Mouse (Mus musculus) ES-E14 (cell line): ENCODE measurements around the gene Zfp54. TPM values are rescaled to one million over a fixed set of nuclear protein-coding genes. Genes with fewer than 3 reads are reported as not detected.
"Not testable (repeated sequence)": the region's sequence is repeated elsewhere in the genome, so short reads cannot be mapped to it uniquely, and the experiment has no call there.

ENCODE experiments used
- DNase-seq: peaks from one replicate; pipeline ENCODE4 v3.0.0-alpha.2; 2013; ENCODE audit warnings: low read depth, low spot score
- H3K27ac ChIP-seq: 2 replicates; pipeline ENCODE4 v1.5.1; 2012; ENCODE audit warnings: low read depth, mild to moderate bottlenecking, low read length, moderate library complexity, mixed read lengths; ENCODE audit not compliant: poor library complexity, insufficient read depth, severe bottlenecking
- H3K36me3 ChIP-seq: 2 replicates; pipeline ENCODE4 v1.6.1; 2012; ENCODE audit warnings: mild to moderate bottlenecking, low read length, moderate library complexity, mixed read lengths; ENCODE audit not compliant: control insufficient read depth, poor library complexity, insufficient read depth, severe bottlenecking
- H3K4me1 ChIP-seq, 2 experiments: fragments of 150-350 bp in 1 of 2; sonication (generic) in 1 of 2; 2 replicates each; pipeline ENCODE4 v1.6.1; 2012; ENCODE audit warnings: low read length in 2 of 2, mild to moderate bottlenecking in 1 of 2, mixed read lengths in 1 of 2; ENCODE audit not compliant: control insufficient read depth in 2 of 2, insufficient read depth in 2 of 2, poor library complexity in 1 of 2
- H3K4me3 ChIP-seq, 2 experiments: fragments of 150-350 bp in 1 of 2; sonication (generic) in 1 of 2; 2 replicates each; pipeline ENCODE4 v1.5.1; 2012; ENCODE audit warnings: low read length in 2 of 2, low read depth in 1 of 2, mild to moderate bottlenecking in 1 of 2, mixed read lengths in 1 of 2; ENCODE audit not compliant: insufficient read depth in 1 of 2, poor library complexity in 1 of 2, severe bottlenecking in 1 of 2
- H3K9ac ChIP-seq: 2 replicates; pipeline ENCODE4 v1.6.1; 2012; ENCODE audit warnings: low read depth, mild to moderate bottlenecking, low read length, mixed read lengths; ENCODE audit not compliant: poor library complexity, insufficient read depth, severe bottlenecking
- H3K9me3 ChIP-seq: fragments of 150-350 bp; sonication (generic); 2 replicates; pipeline ENCODE4 v1.6.1; 2012; ENCODE audit warnings: low read depth, mild to moderate bottlenecking, low read length; ENCODE audit not compliant: control insufficient read depth, insufficient read depth
- CHD2 ChIP-seq: IDR thresholded peaks from 2 replicates; pipeline ENCODE4 v1.6.1; 2014; ENCODE audit warnings: mild to moderate bottlenecking, low read depth, low read length, inconsistent platforms
- MAFK ChIP-seq: IDR thresholded peaks from 2 replicates; pipeline ENCODE4 v1.6.1; 2014; ENCODE audit warnings: mild to moderate bottlenecking, low read depth, low read length, inconsistent platforms; ENCODE audit not compliant: insufficient read depth
- ZC3H11A ChIP-seq: IDR thresholded peaks from 2 replicates; pipeline ENCODE4 v1.6.1; 2012; ENCODE audit warnings: low read depth, mild to moderate bottlenecking, inconsistent platforms, low read length, borderline replicate concordance
- in situ Hi-C, 2 experiments: fragments of 600-800 bp; cut with MboI; formaldehyde crosslinking; loops; one replicate each; pipeline ENCODE4 v1.15.1; 2025; ENCODE audit warnings: low sequenced_read_pairs in 2 of 2, inconsistent platforms in 1 of 2; ENCODE audit not compliant: unreplicated experiment in 2 of 2
- total RNA-seq: library from RNA; depleted of rRNA; stranded (reverse); fragments of 300-350 nt; gene quantifications from 2 replicates; pipeline ENCODE4 v1.2.3, GENCODE M21; 2012

Gene Zfp54
- total RNA-seq, 1 experiment, result 3.3 TPM

- no peak for TF ChIP-seq CHD2
- TF ChIP-seq ZC3H11A, result no peak
- Histone ChIP-seq H3K36me3 (no peaks in the 10 kb centered on the region), H3K4me3 (no peak overlapping the region), H3K9me3 (no peaks in the 10 kb centered on the region), H3K9ac (no peak overlapping the region), H3K4me1 (peaks cover 2 to 5% of the 10 kb centered on the region in 2 experiments; a peak in 2 of 4 replicates), H3K27ac (peak overlapping the region; percentile 18; the same call in 1 of the 2 replicates)
- in situ Hi-C loops, result no loop called here
- no peak for DNase-seq
Measured at GRCm38 (mm10) chr17:21472653-21473307, 49.8 kb downstream of the Zfp54 start.

- Histone ChIP-seq H3K4me1 (peaks cover 5% of the 10 kb centered on the region in 2 experiments; a peak in 2 of 4 replicates), H3K27ac (peak overlapping the region; percentile 54), H3K36me3 (no peaks in the 10 kb centered on the region), H3K4me3 (no peak overlapping the region), H3K9me3 (no peaks in the 10 kb centered on the region), H3K9ac (no peak overlapping the region)
- peak; percentile 20 for DNase-seq
- TF ChIP-seq MAFK (no peak), CHD2 (peak; percentile 64; the same call in 1 of the 2 replicates)
- in situ Hi-C loops, result no loop called here
Measured at GRCm38 (mm10) chr17:21473362-21474190, 50.5 kb downstream of the Zfp54 start.

- DNase-seq, H3K9me3 ChIP-seq, H3K4me3 ChIP-seq, H3K9ac ChIP-seq, H3K4me1 ChIP-seq, H3K36me3 ChIP-seq, in situ Hi-C loops, H3K27ac ChIP-seq: not testable (repeated sequence)
Measured at GRCm38 (mm10) chr17:21474729-21475128, 51.7 kb downstream of the Zfp54 start.

- H3K27ac ChIP-seq, H3K36me3 ChIP-seq, H3K9ac ChIP-seq, in situ Hi-C loops, DNase-seq, H3K9me3 ChIP-seq, H3K4me1 ChIP-seq, H3K4me3 ChIP-seq: not testable (repeated sequence)
Measured at GRCm38 (mm10) chr17:21475290-21475689, 52.3 kb downstream of the Zfp54 start.

GRCm38 (mm10) chr17:21476351-21476750 is 53.3 kb downstream of the Zfp54 start:
- H3K4me1 ChIP-seq, in situ Hi-C loops, H3K4me3 ChIP-seq, DNase-seq, H3K9ac ChIP-seq, H3K27ac ChIP-seq, H3K9me3 ChIP-seq, H3K36me3 ChIP-seq: not testable (repeated sequence)

- H3K9me3 ChIP-seq, H3K36me3 ChIP-seq, H3K9ac ChIP-seq, H3K27ac ChIP-seq, DNase-seq, H3K4me1 ChIP-seq, in situ Hi-C loops, H3K4me3 ChIP-seq: not testable (repeated sequence)
Measured at GRCm38 (mm10) chr17:21478103-21478777, 55.2 kb downstream of the Zfp54 start.
